Mouse (Mus musculus) cerebellum, adult 9-10 months (tissue): ENCODE data around the gene Arpin.

Source experiments
- DNase-seq: peaks from one replicate; pipeline ENCODE4 v3.0.0; 2022

Gene Arpin

GRCm38 (mm10) chr7:79934862-79935510 is at the start of gene Arpin:
Gene Arpin, minus strand, starts transcription at chr7:79935359.
- DNase-seq = peak; percentile 74

DNA sequence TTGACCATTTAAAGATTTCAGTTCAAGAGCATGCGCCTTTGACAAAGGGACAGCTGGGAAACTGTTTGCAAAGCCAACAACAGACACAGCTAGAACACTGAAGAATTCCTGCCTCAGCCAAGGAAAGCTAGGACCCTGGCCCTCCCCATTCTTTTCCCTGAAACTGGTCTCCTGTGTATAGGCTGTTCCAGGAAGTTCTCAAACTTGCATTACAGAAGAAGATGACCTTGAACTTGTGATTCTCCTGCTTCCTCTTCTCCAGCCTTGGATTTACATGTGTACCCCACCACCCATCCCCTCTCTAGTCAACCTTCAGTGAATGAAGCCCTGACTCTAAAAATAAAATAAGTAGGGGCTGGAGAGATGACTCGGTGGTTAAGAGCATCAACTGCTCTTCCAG is 40.2 kb upstream of the Arpin start:
- DNase-seq = no peak

GRCm38 (mm10) chr7:79972195-79972594 is 37.0 kb upstream of the Arpin start:
- DNase-seq = no peak

- no peak for DNase-seq
Measured at GRCm38 (mm10) chr7:79970336-79970735, 35.2 kb upstream of the Arpin start.

- DNase-seq = no peak
Measured at GRCm38 (mm10) chr7:79968326-79968725, 33.2 kb upstream of the Arpin start.

DNA sequence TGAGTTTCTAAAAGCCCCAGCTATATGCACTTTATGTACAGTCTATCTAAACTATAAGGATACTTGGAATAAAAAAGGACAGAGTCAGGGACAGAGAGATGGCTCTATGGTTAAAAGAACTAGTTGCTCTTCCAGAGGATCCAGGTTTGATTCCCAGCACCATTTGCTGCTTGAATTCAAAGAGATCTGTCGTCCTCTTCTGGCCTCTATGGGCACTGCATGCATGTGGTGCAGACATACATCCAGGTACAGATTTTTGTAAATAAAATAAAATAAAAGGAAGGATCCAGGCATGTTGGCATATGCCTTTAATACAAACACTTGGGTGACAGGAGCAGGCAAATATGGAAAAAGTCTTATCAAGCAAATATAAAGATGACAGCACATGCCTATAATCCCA is 26.4 kb upstream of the Arpin start:
- no peak for DNase-seq

DNA sequence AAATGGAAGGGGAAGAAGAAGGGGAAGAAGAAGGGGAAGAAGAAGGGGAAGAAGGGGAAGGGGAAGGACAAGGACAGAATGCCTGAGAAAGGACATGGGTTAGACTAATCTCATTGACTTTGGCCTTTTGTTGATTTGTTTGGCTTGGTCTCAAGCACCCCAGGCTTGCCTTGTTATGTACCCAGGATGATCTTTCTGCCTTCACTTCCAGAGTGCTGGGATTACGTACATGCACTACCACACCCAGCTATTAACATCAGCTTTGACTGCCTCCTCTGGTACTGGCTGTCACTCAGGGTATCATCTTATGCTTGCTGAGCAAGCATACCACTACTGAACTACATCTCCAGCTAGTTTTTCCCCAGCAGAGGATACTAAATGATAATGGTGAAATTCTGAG is 21.0 kb upstream of the Arpin start:
- no peak for DNase-seq

GRCm38 (mm10) chr7:79954890-79955289 is 19.7 kb upstream of the Arpin start:
- no peak for DNase-seq

GRCm38 (mm10) chr7:79951038-79951437 is 15.9 kb upstream of the Arpin start:
- no peak for DNase-seq

- no peak for DNase-seq
Measured at GRCm38 (mm10) chr7:79950236-79950635, 15.1 kb upstream of the Arpin start.

- no peak for DNase-seq
Measured at GRCm38 (mm10) chr7:79935511-79936205, 499 bp upstream of the Arpin start.

- peak; percentile 77 for DNase-seq
Measured at GRCm38 (mm10) chr7:79934461-79934860, 698 bp downstream of the Arpin start.

- no peak for DNase-seq
Measured at GRCm38 (mm10) chr7:79928516-79929052, 6.6 kb downstream of the Arpin start.

DNA sequence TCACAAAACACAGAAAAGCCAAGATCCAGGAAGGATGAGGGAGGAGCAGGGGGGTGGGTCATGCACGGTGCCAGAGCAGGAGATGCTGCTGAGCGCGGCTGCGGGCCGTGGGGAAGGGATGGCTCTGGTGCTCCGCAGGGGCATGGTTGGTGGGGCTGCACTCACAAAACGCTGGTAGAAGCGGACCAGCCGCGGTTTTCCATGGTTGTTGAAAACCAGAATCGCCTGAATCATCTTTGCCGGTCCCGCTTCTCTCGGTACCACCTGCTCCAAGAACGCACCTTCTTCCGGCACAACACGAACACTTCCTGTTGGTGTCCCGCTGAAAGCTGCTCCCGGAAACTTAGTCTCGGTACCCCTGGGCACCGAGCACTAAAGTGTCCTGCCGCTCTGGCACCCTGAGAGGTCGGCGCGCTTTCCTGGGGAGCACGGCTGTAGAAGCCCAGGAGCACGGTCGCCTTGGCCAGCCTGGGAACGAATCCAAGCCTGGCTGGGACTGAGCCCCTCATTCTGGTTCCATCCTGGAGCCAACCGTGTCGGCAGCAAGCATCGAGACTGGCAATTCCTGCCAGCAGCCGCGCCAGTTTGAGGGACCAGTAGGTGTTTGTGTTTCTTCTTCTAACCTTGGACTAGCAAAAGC is 14.7 kb downstream of the Arpin start, which contains the start of gene Ap3s2:
Ap3s2 (minus strand) TSS at position 306 of the 640 bp plus-strand sequence.
- peak; percentile 91 for DNase-seq

DNA sequence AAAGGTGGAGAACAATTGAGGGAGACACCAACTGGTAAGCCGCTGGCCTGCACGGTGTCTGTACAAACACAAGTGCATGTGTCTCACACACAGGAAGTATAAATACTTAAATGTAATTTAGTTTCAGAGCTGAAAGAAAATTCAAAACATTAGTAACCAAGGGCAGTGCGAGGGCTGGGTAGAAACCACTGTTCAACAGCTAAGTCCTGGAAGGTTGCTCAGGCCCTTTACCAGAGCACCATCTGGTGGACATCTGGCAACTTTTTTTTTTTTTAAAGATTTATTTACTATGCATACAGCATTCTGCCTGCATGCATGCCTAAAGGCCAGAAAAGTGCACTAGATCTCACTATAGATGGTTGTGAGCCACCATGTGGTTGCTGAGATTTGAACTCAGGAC is 20.6 kb downstream of the Arpin start:
- DNase-seq = no peak

GRCm38 (mm10) chr7:79907356-79907755 is 27.8 kb downstream of the Arpin start:
- no peak for DNase-seq

GRCm38 (mm10) chr7:79906914-79907313 is 28.2 kb downstream of the Arpin start:
- no peak for DNase-seq

GRCm38 (mm10) chr7:79905193-79905592 is 30.0 kb downstream of the Arpin start:
- DNase-seq = no peak

- no peak for DNase-seq
Measured at GRCm38 (mm10) chr7:79903160-79903792, 31.9 kb downstream of the Arpin start.

DNA sequence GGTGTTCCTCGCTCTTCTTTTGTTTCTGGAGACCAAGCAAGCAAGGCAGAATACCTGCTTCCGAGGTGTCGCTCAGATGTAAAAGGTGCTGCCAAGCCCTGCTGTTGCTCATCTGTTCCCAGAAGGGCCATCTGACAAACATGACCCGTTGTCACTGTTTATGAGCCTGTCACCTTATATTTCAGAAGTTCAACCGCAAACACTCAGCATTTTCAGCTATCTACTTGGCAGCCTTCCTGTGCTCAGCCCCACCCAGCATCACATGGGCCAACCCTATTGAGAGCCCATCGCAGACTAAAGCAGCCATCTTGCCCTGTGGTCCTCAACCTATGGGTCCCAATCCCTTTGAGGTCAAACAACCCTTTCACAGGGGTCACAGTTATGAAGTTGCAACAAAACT is 34.4 kb downstream of the Arpin start:
- no peak for DNase-seq

DNA sequence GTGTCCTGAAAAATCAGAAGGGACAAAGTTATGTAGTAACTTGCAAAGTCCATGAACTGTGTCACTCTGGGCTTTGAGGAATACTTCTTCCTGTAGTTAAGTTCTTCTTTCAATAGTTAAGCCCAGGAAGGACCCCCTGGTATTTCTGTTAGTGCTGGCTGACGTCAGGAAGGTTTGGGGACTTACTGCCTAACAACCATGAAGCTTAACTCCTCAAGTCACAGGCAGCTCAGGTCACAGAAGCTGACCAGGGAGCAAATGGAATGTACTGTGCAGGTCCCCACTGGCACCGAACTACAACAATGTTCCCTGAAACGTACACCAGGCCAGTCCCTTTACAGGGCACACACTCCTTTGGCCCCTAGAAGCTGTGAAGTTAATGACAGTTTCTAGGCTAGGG is 39.9 kb downstream of the Arpin start:
- no peak for DNase-seq

DNA sequence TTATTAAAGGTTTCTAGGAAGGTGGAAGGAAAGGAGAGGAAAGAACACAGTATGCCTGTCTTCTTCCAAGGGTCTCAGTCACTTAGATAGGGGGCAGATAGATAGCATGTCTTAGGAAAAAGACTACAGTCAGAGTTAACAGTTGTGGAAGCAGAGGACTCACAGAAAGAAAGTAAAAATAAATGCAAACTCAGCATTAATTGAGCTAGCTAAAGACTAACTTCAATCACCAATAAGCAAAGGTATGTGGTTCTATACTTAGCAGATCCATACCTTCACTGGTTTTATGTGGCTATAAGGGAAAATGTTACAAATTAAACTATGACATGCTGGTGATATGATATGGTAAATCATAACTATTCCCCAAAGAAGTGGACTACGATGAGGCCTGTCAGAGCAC is 40.4 kb downstream of the Arpin start:
- no peak for DNase-seq
